Mouse (Mus musculus) 416B (cell line): ENCODE results near the gene Tdo2.
A peak's percentile ranks its signal among the peaks of the same experiment; 100 is the strongest.

Experiments used
- DNase-seq: peaks from one replicate; pipeline ENCODE4 v3.0.0; 2011; ENCODE audit warnings: low read depth

Gene Tdo2

GRCm38 (mm10) chr3:81976102-81976501, at the start of gene Tdo2:
TSS of gene Tdo2 (minus strand) at chr3:81976202.
- DNase-seq = no peak

- no peak for DNase-seq
These were observed 47.1 kb upstream of the Tdo2 start for GRCm38 (mm10) chr3:82023065-82023464.

GRCm38 (mm10) chr3:82022421-82022920, 46.5 kb upstream of the Tdo2 start:
- DNase-seq = no peak

- no peak for DNase-seq
These were observed 38.2 kb upstream of the Tdo2 start for GRCm38 (mm10) chr3:82014148-82014703.

- DNase-seq = no peak
These were observed 31.0 kb upstream of the Tdo2 start for GRCm38 (mm10) chr3:82007002-82007401.

GRCm38 (mm10) chr3:81995988-81996387, 20.0 kb upstream of the Tdo2 start:
- DNase-seq = peak; percentile 64

- no peak for DNase-seq
These were observed 19.4 kb upstream of the Tdo2 start for GRCm38 (mm10) chr3:81995371-81995770.

- DNase-seq = no peak
These were observed 14.5 kb upstream of the Tdo2 start for GRCm38 (mm10) chr3:81990531-81990930.

GRCm38 (mm10) chr3:81989692-81990141, 13.7 kb upstream of the Tdo2 start:
- DNase-seq = no peak

GRCm38 (mm10) chr3:81987628-81988027, 11.6 kb upstream of the Tdo2 start:
- DNase-seq = no peak

- no peak for DNase-seq
These were observed 10.1 kb upstream of the Tdo2 start for GRCm38 (mm10) chr3:81986103-81986502.

GRCm38 (mm10) chr3:81985100-81985499, 9.1 kb upstream of the Tdo2 start:
- DNase-seq = no peak

GRCm38 (mm10) chr3:81983120-81983895, 7.3 kb upstream of the Tdo2 start:
- DNase-seq = peak; percentile 32

GRCm38 (mm10) chr3:81981990-81982389, 6.0 kb upstream of the Tdo2 start, which contains the start of gene Asic5:
TSS of gene Asic5 (plus strand) at chr3:81982290.
- DNase-seq = no peak

GRCm38 (mm10) chr3:81981576-81981975, 5.6 kb upstream of the Tdo2 start:
- no peak for DNase-seq

GRCm38 (mm10) chr3:81975607-81976006, 395 bp downstream of the Tdo2 start:
- no peak for DNase-seq

GRCm38 (mm10) chr3:81964596-81964995, 11.4 kb downstream of the Tdo2 start:
- DNase-seq = no peak

- no peak for DNase-seq
These were observed 12.2 kb downstream of the Tdo2 start for GRCm38 (mm10) chr3:81963768-81964167.

- no peak for DNase-seq
These were observed 14.7 kb downstream of the Tdo2 start for GRCm38 (mm10) chr3:81961336-81961735.

- DNase-seq = no peak
These were observed 18.5 kb downstream of the Tdo2 start for GRCm38 (mm10) chr3:81957484-81957883.

GRCm38 (mm10) chr3:81951785-81952184, 24.2 kb downstream of the Tdo2 start:
- DNase-seq = no peak

GRCm38 (mm10) chr3:81949048-81949447, 27.0 kb downstream of the Tdo2 start:
- DNase-seq = peak; percentile 56

GRCm38 (mm10) chr3:81944851-81945393, 31.1 kb downstream of the Tdo2 start:
- DNase-seq = no peak
